Mouse (Mus musculus) granulocyte monocyte progenitor cell, adult 5-6 weeks (primary cell): ENCODE results near the gene Brd3. TPM values are rescaled to one million over a fixed set of nuclear protein-coding genes. Genes with fewer than 3 reads are reported as not detected.
A peak's percentile ranks its signal among the peaks of the same experiment; 100 is the strongest.
"Not testable (repeated sequence)": the region's sequence is repeated elsewhere in the genome, so short reads cannot be mapped to it uniquely, and the experiment has no call there.

Experiments used
- ATAC-seq: replicated peaks from 2 replicates; pipeline ENCODE4 v1.8.0; 2016; ENCODE audit warnings: mild to moderate bottlenecking, moderate TSS enrichment, inconsistent platforms; ENCODE audit not compliant: poor library complexity, severe bottlenecking
- total RNA-seq, 2 experiments: library from RNA; stranded (forward) in 1 of 2; stranded (reverse) in 1 of 2; fragments of 200-712, 200-1000 nt in 1 of 2; fragments of >200 nt in 1 of 2; fragmentation: Nextera tagmentation in 1 of 2; gene quantifications; 2 replicates each; pipeline ENCODE4 v1.2.3; 2014 to 2017

Brd3 gene
- total RNA-seq (2014; fragmentation: Nextera tagmentation) (35.9 and 65.0 TPM in 2 replicates), total RNA-seq (2017) (25.6 and 26.3 TPM in 2 replicates)

DNA sequence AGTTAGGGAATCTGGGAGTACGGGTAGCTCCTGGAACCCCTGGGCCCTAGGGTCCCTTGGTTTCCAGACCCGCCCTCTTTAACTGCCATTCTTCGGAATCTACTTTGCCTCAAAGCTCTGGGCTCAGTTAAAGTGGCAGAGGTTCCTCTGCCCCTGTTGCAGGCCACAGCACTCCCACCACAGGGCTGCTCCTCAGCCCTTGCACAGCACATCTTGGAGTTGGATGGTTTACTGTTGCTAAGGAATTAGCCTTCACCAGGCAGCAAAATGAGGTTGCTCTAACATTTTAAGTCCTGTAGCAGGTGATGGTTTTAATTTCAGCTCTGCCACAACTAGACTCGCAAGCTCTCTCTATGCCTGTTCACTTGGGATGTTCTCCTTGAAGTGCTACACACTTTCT, at the start of gene Brd3:
Gene Brd3, minus strand, starts transcription at position 101 of the 400 bp plus-strand sequence.
- ATAC-seq, result no peak

DNA sequence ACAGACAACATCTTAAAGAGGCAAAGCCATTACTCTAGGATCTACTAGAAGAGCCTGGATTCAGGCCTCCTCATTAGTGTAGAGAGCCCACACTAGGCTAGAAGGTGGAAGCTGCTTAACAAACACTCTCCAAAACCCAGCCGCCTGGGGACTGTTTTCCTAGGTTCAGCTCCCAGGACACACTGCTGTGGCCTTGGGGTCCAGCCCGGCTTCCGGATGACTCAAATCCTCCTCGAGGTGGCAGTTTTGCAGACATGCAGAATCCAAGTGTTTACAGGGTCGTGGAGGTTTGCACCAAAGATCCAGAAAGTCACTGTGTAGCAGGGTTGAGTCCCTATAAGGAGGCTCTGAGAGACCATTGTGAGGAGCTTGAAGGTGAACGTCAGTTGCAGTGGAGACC, 49.5 kb upstream of the Brd3 start:
- no peak for ATAC-seq

DNA sequence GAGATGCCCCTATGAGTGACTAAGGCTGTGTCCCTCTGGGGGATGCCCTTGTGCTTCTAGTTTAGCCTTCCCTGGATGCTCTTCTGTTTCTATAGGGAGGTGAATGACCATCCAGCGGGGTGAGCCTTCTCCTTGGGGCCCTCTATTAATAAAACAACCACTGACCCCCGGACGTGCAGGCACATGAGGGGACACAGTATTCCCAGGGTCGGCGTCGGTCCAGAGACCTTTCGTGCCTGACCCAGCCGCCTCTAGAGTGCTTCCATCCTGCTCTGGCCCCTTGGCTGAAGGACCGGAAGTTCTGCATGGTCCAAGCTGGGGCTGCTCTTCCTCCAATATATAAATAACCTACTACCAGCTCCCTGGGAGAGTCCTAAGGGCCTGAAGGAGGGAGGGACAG, 46.8 kb upstream of the Brd3 start:
- ATAC-seq, result no peak

DNA sequence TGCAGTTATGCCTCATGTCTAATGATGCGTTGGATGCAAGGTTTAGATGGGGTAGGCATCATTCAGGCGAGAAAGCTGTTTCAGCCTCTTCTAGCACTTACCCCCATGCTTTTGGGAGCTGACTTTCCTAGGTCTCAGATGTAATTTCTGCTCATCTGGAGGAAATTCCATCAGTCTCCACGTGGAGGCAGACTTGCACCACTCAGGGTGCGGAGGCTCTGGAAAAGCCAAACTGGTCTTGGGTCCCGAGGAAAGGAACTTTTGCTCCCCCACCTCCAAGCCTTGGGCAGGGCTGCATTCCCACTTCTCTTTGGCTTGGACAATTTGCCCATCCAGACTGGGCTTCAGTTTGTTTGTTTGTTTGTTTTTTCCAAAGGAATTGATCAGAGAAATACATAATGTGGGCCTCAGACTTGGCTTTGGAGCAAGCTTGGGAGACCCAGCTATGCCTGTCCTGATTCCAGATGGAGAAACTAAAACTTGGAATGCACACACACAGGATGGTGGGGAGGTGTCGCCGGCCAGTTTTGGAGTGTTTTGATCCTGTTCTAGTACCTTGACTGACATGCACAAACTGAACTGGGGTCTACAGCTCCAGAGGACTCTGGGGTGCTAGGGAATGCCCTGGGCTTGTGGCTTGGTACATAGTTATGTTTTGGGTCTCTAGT, 45.3 kb upstream of the Brd3 start:
- peak; percentile 53 for ATAC-seq

DNA sequence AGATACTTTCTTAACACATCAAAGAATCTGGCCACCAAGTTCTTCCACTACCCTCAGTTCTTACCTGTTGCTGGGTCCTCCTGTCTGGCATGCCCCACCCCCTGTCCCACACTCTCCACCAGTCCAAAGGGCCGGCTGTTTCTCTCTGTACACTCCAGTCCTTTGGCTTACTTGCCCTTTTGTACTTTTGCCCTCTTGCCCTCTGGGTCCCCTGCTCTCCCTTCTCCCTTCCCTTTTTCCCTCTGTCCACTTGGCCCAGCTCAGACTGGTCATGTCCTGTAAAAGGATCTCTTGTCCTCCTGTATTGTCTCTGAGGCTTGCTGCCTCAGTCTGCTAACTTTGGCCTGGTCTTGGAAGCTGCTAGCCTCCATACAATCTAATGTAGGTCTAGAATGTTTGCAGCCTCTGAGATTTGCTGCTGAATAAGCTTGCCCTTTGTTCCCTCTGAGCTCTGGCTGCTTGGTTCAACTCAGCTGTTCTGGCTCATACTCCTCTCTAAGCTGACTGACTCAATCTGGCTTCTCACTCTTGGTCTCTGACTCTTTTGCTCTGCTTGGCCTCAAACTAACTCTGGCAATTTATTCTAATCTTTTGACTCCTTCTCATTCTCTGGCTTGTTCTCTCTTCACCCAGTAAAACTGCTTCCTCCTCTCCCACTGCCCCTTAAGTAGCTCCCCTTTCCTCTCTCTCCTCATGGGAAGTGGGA, 41.4 kb upstream of the Brd3 start:
- no peak for ATAC-seq

DNA sequence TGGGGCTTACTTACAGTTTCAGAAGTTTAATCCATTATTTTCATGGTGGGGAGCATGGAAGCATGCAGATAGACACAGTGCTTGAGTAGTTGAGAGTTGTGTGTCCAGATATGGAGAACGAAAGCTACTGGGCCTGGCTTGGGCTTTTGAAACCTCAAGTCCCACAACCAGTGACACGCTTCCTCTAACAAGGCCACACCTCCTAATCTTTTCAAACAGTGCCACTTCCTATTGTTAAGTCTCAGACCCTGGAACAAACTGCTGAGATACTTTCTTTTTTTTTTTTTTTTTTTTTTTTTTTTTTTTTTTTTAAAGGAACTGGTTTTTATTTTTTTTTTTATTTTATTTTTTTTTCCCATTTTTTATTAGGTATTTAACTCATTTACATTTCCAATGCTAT, 40.5 kb upstream of the Brd3 start:
- peak; percentile 40 for ATAC-seq

DNA sequence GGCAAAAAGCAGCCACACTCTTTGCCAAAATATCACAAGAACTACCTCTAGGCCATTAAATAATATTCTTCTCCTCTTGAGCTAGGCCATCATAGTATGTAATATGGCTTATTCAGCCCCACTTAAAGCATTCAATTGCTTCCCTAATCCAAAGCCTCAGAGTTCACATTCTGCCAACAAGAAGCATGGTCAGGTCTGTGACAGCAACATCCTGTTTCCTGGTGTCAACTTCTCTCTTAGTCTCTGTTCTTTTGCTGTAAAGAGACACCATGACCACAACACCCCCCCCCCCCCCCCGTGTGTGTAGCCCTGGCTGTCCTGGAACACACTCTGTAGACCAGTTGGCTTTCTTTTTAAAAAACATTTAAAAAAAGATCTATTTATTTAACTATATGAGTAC, 39.9 kb upstream of the Brd3 start:
- ATAC-seq, result 0 out of 2 replicates have a peak, but pooled peaks have one; percentile 14

DNA sequence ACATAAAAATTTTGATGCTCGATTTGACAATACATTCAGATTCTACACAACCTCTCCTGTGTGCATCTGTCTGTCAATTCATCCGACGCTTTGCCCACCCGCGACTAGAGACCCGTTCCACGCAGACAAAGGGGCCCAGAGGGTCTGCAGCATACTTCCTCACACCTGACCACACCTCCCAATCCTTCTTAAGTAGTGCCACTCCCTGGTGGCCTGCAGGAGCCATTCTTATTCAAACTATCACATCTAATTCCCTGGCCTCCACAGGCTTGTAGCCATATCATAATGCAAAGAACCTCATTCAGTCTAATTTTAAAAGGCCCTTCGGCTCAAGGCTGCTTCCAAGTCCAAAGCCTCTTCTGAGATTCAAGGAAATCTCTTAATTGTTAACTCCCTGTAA, 38.6 kb upstream of the Brd3 start:
- ATAC-seq, result not testable (repeated sequence)

DNA sequence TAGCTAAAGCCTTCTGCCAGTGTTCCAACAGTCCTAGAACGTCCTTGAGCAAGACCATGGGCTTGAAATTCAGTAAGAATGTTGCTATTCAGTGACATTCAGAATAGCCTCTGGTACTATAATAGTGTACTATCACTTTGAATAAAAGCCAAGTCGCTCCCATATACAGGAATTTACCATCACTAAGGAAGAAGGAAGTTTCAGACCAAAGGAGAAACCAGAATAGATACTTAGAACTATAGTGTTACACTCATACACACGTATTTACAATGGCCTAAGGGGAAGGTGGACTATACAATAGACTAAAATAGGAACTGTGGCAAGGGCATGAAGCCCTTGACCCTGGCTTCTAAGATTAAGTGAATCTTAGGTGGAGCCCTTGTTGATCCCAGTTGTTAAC, 38.1 kb upstream of the Brd3 start:
- not testable (repeated sequence) for ATAC-seq

DNA sequence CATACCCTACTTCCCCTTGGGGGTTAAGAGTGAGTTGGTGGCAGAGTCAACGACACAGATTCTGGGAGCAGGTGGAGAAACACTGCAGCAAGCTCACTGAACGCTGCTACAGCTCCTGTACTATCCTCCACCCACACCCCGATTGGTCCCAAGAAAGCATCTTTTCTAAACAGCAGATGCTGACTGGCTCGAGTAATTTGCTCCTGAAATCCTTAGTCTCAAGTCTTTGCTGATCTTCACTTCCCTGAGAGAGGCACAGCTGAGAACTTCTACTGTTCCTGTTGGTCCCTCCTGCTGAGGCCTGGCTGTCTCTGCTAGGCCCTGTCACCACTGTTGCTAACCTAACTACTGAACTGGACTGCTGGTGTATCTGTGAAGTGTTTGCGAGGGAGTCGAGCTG, 37.2 kb upstream of the Brd3 start:
- no peak for ATAC-seq

DNA sequence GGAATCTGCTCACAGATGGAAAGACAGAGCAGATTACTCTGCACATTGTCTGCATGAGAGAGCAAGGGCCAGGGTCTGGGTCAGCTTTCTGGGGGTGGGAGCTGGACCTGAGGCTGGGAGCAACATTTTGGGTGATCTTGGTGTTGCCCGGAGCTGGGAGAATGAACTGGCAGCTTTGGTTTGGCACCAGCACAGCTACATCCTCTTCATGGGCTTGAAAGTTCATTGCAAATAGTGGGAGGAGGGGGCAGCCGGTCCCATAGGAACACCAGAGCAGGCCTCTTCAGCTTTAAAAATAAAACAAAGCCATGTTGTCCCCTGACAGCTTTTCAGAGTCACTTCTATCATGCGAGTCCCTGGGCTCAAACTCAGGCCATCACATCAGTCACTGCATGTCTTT, 33.8 kb upstream of the Brd3 start:
- ATAC-seq, result no peak

DNA sequence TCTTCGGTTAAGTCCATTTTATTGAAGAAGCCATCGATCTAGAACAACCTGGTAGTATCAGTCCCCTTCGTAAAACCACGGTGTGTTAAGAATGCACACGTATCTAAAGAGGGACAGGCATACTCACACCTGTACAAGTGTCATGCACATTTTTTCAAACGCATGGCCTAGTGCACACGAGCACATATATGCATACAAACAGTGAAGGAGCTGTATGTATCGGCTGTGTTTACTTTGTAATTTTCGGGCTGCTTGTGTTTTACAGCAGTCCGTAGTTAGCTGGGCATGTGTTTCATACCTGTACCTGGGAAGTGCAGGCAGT, 33.0 kb upstream of the Brd3 start:
- ATAC-seq, result no peak

DNA sequence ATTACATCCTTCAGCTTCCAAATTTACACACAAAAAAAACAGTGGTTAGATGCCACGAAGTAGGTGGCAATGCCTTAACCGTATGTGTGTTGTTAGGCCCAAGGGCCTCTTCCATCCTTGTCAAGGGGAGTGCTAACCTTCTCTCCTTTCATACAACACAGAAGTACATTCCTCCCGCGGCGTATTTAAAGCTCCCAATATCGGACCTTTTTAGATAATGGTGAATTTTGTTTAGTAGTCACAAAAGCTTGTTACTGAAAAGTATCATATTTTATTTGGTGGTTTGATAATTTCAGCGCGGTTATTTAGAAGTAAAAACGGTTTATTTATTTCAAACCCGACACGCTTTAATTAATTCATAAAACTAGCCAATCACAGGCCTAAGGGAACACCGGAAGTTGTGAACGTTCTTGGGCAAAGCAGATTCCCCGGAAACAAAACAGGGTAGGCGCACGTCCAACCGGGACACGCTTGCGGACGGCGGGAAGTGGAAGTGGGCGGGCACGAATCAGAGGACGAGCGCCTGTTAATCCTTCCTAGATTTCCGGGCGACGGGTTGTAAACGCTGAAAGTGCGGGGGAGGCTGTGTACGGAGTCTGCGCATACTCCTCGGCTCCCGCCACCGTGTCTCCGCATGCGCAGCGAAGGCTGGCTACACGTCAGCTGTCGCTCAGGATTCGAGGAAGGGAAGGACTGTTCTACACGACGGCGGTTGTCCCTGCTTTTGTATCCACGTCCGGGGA, 32.5 kb upstream of the Brd3 start:
- peak; percentile 96 for ATAC-seq

DNA sequence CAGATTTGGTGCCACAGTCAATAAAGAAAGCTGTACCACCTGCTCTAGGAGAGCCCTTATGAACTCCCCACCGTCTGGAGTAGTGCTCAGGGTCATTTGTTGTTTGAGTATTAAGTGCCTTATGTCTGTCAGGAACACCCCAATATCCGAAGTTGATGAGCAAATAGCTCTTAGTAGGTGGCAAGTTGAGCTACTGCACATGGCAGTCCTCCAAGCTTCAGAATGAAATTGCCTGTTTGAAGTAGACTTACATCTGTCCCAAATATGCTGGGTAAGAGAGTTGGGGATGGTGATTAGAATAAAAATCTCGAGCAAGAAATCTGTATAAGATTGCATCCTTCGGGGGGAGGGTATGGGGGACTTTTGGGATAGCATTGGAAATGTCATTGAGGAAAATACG, 31.9 kb upstream of the Brd3 start:
- no peak for ATAC-seq

DNA sequence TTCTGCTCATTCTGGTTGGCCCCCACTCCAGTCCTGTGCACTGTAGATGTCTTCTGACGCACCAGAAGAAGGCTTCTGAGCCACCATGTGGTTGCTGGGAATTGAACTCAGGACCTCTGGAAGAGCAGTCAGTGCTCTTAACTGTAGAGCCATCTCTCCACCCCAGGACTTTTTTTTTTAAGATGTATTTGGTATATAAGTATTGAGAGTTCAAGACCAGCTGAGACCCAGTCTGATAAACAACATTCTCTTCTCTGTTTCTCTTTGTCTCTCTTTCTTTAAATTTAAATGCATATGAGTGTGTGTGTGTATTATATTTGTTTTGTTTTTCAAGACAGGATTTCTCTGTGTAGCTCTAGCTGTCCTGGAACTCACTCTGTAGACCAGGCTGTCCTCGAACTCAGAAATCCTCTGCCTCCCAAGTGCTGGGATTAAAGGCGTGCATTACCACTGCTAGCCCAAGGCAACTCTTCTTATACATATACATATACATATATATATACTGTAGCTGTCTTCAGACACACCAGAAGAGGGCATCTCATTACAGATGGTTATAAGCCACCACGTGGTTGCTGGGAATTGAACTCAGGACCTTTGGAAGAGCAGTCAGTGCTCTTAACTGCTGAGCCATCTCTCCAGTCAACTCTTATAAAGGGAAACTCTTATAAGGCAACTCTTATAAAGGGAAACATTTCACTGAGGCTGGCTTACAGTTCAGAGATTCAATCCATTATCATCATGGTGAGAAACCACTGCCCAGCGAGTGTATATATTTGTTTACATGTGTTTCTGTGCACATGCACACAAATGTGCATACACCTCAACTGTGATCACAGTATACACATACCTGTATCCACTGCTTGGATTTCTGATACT, 31.2 kb upstream of the Brd3 start:
- ATAC-seq, result not testable (repeated sequence)

DNA sequence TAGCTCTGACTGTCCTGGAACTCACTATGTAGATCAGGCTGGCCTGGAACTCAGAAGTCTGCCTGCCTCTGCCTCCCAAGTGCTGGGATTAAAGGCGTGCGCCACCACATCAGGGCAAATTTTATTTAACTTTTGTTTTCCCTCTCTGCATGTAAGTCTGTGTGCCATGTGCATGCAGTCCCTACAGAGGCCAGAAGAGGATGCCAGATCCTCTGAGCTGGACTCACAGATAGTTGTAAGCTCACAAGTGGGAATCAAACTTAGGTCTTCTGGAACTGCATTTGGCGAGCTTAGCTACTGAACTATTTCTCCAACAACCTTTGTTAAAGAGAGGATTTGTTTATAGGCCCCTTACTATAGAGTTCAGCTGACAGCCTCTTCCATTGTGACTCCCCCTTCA, 10.8 kb upstream of the Brd3 start:
- no peak for ATAC-seq

DNA sequence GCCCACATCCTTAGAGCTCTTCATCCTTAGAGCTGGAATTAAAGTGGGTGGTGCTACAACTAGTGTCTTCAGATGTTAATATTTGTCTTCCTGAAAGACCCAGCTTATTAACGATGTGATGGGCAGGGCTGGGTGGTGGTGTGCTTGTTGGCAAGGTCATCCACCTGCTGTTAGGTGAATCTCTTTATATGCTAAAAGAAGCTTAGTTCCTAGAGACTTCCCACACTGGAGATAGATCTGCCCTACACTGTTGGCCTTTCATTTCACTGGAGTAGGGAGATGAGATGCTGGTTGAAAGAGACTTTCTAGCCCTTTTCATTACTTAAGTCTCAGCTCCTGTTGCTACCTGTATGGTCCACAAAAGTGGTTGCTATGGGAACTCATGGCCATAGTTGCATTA, 8.8 kb upstream of the Brd3 start:
- no peak for ATAC-seq

DNA sequence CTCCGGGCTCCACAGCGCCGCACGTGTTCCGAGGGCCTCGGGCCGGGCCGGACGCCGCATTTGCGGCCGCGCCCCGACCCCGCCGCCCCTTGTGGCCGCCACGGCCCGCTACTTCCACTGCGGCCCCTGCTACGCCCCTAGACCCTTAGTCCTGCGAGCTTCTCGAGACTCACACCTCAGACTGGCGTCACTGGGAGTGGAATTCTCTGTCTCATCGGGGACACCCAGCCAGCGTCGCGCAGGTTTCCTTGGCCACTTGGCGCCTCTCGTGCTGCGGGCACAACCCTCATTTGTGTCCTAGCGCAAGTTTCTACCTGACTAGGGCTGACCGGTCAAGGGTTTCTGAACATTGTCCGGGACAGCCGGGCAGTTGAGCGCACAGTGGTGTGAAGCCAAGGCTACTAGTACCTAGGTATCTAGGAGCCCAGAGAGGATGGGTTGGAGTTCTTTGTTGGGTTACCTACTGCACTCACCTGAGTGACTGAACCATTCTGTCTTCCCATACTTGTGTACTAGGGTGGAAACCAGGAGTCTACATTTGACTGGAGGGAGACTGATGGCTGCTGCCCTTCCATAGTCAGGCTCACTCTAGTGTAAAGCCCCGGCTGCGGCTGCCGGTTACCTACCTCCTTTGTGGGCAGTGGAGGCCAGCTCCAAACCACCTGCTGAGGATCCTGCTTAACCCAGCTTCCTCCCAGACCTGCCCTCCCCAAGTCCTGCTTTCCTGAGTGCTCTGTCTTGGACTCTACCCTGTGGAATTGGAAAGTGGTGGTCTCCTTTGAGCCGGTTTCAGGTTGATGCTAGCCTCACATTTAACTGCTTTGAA, 8.1 kb upstream of the Brd3 start:
- peak; percentile 12; the same call in 1 of the 2 replicates for ATAC-seq

DNA sequence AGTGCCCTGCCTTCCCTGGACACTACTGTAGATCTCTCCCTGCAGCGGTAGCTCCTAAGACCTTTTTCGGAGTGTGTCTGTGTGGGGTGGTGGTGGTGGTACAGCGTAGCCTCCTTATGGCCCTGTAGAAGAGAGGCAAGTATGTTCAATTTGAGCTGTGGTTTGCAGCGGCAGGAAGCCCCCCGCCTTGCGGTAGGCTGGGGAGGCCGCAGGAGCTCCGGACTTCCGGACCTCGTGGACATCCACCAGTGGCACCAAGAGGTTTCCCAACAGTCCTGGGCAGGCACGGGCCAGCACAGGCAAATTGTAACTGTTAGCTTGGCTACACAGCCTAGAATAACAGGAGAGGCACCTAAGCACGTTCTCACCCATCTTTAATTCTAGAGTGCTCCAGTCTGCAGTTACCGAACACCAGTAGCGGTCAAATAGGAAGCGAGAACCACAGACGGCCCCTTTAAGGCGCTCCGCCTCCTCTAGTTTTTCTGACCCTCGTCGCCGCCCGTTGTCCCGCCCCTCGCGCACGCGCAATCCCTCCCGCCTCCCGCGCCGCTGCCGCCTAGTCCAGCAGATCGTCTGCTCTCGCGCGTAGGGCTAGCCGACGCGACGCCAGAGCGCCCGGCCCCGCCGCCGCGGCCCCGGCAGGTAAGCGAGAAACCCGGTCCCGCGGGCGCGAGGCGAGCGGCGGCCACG, 7.3 kb upstream of the Brd3 start, which contains the start of gene Wdr5:
Gene Wdr5, plus strand, starts transcription at position 519 of the 690 bp plus-strand sequence.
- peak; percentile 91 for ATAC-seq
